Mouse (Mus musculus): ENCODE results near the gene Rassf3.

Rassf3 gene

DNA sequence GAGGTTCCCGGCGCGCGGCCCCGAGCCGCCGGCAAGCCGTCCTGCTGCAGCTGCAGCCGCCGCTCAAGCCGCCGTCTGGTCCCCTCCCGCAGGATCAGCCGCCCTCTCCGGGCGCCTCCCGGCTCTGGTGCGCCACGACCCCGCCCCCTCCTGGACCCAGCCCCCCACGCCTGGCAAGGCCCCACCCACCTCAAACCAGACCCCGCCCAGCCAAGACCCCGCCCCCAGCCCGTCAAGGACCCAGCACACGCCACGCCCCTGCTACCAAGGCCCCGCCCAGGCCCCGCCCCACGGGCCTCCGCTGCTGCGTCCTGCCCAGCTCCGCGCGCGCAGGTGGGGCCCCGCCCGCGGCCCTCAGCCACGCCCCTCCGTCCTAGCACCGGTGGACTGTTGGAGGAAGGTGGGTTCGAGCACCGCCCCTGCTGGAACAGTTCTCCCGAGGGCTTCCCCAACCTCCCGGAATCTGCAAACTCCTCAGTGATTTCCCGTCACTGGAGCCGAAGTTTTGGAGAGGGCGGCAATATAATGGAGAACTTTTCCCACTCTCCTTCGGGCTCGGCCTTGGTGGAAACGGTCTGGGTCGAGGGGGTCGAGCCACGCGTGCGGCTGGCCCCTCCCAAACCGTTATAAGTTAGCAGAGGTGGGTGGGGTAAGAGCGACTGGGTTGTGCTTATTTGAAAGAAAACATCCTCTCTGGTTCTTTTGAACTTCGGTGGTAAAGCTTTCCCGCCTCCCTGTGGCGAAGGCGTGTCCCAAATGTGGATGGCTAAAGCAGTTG, at the start of gene Rassf3:
Rassf3 (minus strand) TSS at position 158 of the 778 bp plus-strand sequence.
- DNase-seq (ENCODE audit: low read depth), result peak; percentile 97

- no peak for DNase-seq (ENCODE audit: low read depth)
Observed at GRCm38 (mm10) chr10:121520923-121521585, 44.9 kb upstream of the Rassf3 start.

- DNase-seq (ENCODE audit: low read depth), result no peak
Observed at GRCm38 (mm10) chr10:121519710-121520109, 43.6 kb upstream of the Rassf3 start.

- peak; percentile 82 for DNase-seq (ENCODE audit: low read depth)
Observed at GRCm38 (mm10) chr10:121516008-121516600, 40.0 kb upstream of the Rassf3 start.

GRCm38 (mm10) chr10:121509751-121510643, 33.9 kb upstream of the Rassf3 start:
- DNase-seq (ENCODE audit: low read depth), result no peak

GRCm38 (mm10) chr10:121507755-121508544, 31.8 kb upstream of the Rassf3 start:
- DNase-seq (ENCODE audit: low read depth), result peak; percentile 54

DNA sequence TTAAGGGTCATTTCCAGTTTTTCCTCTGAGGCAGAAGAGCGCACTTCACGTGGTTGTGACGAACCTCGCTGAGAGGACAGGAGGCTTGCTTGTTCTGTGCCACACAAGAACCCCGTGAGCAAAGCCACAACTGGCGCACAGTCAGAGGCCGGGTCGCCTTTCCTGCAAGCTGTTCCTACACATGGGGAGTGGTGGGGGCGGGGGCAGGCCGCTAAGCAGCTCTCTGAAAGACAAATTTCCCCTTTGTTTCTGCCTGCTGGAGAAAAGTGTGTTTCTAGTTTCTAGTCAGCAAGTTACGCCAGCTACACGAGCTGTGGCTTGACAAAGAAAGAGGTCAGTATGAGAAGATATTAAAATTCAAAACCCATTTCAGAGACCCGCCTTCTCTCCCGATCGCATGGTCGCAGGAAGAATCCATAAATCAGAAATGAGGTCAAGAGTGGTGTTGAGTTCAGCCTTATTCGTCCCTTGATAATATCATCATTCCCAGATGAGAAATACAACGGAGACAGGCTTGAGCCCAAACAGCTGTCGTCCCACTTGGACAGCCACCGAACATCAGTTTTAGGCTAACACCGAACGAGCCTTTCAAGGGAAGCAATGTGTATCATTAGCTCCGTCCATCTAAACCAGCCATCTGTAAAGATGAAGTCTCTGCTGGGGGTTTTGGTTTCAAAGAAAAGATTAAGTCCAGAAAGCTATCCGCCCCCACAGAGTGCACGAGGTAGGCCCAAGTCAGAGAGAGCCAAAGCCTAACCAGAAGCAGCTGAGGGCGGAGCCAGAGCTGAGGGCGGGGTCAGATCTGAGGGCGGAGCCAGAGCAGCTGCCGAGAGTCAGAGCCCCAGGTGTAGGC, 30.8 kb upstream of the Rassf3 start:
- peak; percentile 94 for DNase-seq (ENCODE audit: low read depth)

- peak; percentile 43 for DNase-seq (ENCODE audit: low read depth)
Observed at GRCm38 (mm10) chr10:121505929-121506328, 29.8 kb upstream of the Rassf3 start.

DNA sequence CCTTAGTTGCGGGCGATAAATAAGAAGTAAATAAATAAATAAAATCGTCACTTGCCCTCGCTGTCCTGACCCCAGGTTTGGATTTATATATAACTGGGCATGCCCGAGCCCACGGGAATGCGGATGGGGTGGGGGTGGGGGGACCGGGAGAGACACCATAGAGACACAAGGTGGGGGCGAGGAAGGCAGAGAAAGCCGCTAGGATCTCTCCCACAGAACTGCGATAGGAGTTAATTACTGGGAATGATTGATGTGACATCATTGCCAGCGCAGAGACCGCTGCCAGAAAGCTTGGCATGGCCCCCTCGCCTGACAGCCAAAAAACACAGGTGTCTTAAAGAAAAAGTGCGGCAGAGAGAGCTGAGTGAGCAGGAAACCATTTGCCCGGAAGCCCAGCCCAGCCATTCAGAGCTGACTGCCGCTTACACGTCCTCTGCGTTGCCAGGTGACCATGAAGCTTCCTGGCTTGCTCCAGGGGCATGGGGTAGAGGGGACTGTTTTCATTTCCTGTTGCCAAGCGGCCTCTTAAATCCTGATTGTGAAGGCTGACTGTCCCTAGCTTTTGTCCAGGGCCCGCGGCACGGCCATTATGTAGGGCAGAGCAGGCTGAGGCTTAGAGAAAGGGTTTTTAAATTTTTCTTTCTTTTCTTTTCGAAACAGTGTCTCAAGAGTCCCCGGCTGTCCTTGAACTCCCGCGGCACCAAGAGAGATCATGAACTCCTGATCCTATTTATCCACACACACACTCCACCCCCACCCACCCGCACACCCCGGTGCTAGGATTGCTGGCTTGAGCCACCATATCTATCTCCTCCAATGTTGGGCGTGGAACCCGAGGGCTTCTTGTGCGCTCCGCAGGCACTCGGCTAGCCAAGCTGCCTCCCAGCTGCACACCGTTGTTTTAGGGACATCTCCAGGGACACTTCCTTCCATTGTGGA, 29.1 kb upstream of the Rassf3 start:
- peak; percentile 84 for DNase-seq (ENCODE audit: low read depth)

GRCm38 (mm10) chr10:121501160-121501559, 25.0 kb upstream of the Rassf3 start:
- peak; percentile 55 for DNase-seq (ENCODE audit: low read depth)

- DNase-seq (ENCODE audit: low read depth), result no peak
Observed at GRCm38 (mm10) chr10:121500034-121500433, 23.9 kb upstream of the Rassf3 start.

- no peak for DNase-seq (ENCODE audit: low read depth)
Observed at GRCm38 (mm10) chr10:121499063-121499462, 22.9 kb upstream of the Rassf3 start.

DNA sequence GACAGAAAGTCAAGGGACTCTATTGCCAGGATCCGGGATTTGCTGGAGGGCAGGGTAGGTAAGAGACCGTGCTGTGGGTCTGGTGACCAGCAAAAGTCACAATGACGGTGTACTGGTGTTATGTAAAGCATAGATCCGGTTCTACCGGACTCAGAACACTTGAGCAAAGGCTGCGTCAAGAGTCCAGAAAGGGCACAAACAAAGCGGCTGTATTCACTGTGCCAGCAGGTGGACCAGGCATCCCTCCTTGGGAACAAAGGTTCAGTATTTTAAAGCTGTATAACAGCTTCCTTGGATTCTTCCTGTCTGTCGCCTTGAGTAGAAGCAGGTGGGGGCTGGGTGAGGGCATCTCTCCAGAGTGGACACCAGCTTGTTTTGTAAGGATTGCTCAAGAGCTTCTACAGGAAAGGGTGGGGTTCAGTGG, 22.3 kb upstream of the Rassf3 start:
- DNase-seq (ENCODE audit: low read depth), result no peak

- peak; percentile 60 for DNase-seq (ENCODE audit: low read depth)
Observed at GRCm38 (mm10) chr10:121497968-121498367, 21.8 kb upstream of the Rassf3 start.

GRCm38 (mm10) chr10:121496616-121497015, 20.5 kb upstream of the Rassf3 start:
- peak; percentile 56 for DNase-seq (ENCODE audit: low read depth)

- peak; percentile 70 for DNase-seq (ENCODE audit: low read depth)
Observed at GRCm38 (mm10) chr10:121494163-121494425, 17.9 kb upstream of the Rassf3 start.

DNA sequence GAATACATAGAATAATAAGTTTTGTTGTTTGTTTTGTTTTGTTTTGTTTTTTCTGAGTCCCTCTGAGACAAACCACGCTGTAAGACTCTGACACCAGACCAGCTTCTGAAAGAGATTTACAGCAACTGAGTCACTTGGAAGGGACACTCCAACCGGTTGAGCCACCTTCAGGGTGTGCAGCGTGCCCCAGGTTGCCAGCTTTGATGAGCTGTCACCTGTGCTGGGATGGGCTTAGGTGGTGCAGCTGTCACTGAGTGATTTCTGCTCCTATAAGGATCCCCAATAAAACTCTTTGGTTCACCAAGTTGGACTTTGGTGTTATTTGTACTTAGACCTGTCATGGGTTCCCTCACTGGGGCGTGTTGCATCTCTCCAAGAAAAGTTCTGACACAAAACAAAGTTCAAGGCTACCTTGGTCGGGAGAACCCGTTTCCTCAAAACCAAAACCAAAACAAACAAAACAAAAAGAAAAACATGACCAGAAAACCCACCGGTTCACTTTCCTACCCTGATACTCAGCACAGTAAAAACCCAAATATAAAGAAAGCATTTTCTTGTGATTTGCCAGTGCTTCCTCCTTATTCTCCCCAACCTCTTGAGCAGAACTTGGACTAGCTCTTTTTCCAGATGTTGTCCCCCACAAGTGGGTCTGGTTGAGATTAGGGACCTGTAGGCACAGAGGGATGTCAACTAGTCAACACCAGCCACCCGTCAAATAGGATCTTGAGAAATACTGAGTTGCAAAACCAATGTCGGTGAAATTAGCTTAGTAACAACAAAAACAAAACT, 17.4 kb upstream of the Rassf3 start:
- DNase-seq (ENCODE audit: low read depth), result peak; percentile 46

DNA sequence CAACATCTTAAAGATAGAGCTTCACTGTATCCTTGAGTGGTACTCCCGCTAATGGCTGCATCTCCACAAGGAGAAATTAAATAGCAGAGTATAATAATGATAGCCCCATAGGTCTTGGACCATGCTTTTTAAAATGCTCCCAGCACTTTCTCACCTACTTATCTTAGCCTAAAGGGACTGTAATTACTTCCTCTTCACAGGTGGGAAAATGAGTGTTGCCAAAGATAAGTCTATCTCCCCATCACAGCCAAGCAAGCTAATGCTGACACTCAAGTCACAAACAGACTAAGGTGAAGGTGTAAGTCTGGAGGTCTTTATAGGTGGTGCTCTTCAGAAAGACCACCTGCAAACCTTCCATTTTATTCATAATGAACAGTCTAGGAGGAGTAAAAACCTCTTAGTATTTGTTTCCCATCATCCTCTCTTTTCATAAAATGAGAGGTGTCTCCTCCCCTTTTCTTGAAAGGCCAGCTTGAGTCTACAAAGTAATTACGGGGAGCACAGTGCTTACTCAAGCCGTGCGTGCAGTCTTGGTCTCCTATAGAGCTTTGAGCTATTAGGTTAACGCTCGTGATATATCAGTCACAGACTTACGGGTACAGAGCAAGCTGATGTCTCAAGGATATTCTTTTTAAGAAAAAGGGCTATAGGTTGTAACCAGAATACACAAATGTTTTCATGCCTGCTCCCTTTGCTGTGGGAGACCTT, 16.6 kb upstream of the Rassf3 start:
- no peak for DNase-seq (ENCODE audit: low read depth)

Measured in naive thymus-derived CD4-positive, alpha-beta T cell, adult 2 months (primary cell).